Mouse (Mus musculus) heart, embryonic 12.5 days (tissue): ENCODE data around the gene Tceal5. TPM values are rescaled to one million over a fixed set of nuclear protein-coding genes. Genes with fewer than 3 reads are reported as not detected.
"Not testable (repeated sequence)": the region's sequence is repeated elsewhere in the genome, so short reads cannot be mapped to it uniquely, and the experiment has no call there.

Source experiments
- ATAC-seq: fragments of 200-750 bp; cut with Nextera tagmentation; 2 replicates; pipeline ENCODE4 v1.8.0; 2017; ENCODE audit warnings: moderate TSS enrichment, moderate library complexity; ENCODE audit not compliant: insufficient number of reproducible peaks, low FRiP score
- H3K27ac ChIP-seq: fragments of 300-500 bp; sonication (generic); 2 replicates; pipeline ENCODE4 v1.5.1; 2016; ENCODE audit warnings: mild to moderate bottlenecking, moderate library complexity; ENCODE audit not compliant: poor library complexity, severe bottlenecking
- H3K27me3 ChIP-seq: fragments of 300-500 bp; sonication (generic); replicated peaks from 2 replicates; pipeline ENCODE4 v1.6.1; 2016; ENCODE audit warnings: mild to moderate bottlenecking, moderate library complexity
- H3K36me3 ChIP-seq: fragments of 300-500 bp; sonication (generic); 2 replicates; pipeline ENCODE4 v1.6.1; 2016; ENCODE audit warnings: mild to moderate bottlenecking, moderate library complexity
- H3K4me1 ChIP-seq: fragments of 300-500 bp; sonication (generic); replicated peaks from 2 replicates; pipeline ENCODE4 v1.6.1; 2016; ENCODE audit warnings: mild to moderate bottlenecking
- H3K4me2 ChIP-seq: fragments of 300-500 bp; sonication (generic); 2 replicates; pipeline ENCODE4 v1.6.1; 2016; ENCODE audit warnings: mild to moderate bottlenecking, moderate library complexity
- H3K4me3 ChIP-seq: fragments of 300-500 bp; sonication (generic); 2 replicates; pipeline ENCODE4 v1.5.1; 2016; ENCODE audit warnings: mild to moderate bottlenecking
- H3K9ac ChIP-seq: fragments of 300-500 bp; sonication (generic); 2 replicates; pipeline ENCODE4 v1.6.1; 2016; ENCODE audit warnings: mild to moderate bottlenecking, moderate library complexity
- H3K9me3 ChIP-seq: fragments of 300-500 bp; sonication (generic); replicated peaks from 2 replicates; pipeline ENCODE4 v1.6.1; 2016; ENCODE audit warnings: mild to moderate bottlenecking, moderate library complexity
- WGBS: fragments of 180-500 bp; shearing (Covaris S2); methylation state at CpG from one replicate; pipeline ENCODE4 v1.1.7; 2016; 5-methylcytosine and 5-hydroxymethylcytosine counted together
- polyA plus RNA-seq: library from polyadenylated mRNA; unstranded; fragments of >200 nt; fragmentation: Nextera tagmentation; extraction: Ambion mirVana; gene quantifications from 2 replicates; pipeline ENCODE4 v1.2.1, GENCODE M21; 2016

Tceal5 gene
- polyA plus RNA-seq, 1 experiment from 2014 or later: 18.1 TPM

DNA sequence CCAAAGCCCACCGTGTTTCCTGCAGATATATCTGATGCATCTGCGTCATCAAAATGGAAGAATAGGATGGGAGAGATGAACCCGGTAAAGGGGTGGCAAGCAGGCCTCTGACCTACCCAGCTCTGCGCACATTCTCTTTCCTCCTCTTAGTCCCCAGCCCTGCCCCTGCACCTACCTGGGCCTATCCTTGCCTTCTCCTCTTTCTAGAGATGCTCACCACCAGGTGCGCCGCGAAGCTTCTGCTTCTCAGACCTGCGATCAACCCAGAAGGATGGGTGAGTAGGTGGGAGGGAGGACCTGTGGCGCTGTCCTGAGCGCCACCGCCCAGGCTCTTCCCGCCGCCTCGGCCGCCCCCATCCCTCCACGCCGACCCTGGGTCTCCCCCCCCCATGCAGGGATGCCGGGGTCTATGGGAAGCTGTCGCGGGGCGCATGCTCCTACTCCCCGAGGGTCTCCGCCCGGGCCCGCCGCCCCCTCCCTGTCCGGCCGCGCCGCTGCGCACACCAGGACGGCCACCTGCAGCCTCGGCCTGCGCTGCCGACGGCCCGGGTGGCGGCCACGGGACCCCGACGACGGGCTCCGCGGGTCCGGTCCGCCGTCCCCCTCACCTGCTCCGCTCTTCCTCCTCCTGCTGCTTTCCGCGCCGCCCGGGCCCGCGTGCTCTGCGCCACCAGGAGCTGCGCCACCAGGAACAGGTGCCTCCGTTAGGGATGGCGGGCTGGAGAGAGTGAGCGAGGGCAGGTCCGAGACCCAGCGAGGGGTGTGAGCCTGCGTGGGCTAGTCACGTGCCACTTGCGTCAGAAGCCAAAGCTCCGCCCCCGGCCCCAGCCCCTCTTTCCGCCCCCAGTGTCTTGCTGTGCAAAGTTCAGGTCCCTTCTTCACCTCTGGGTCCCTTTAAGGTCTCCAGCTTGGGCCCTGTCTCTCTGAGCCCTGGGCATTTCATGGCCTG lies 11.3 kb upstream of the Tceal5 start, which contains the start of the genes Tceal7 and Bex1:
Gene Tceal7, plus strand, starts transcription at position 51 of the 949 bp plus-strand sequence.
Gene Bex1, minus strand, starts transcription at position 785 of the 949 bp plus-strand sequence.
- 30% methylated on average over 24 of the region's 67 CpGs for WGBS
- Histone ChIP-seq H3K4me3 (peak within 1 kb of the TSS; percentile 54), H3K4me2 (peak within 1 kb of the TSS; percentile 63), H3K27ac (peak within 1 kb of the TSS; percentile 75; the same call in 1 of the 2 replicates), H3K9ac (peak within 1 kb of the TSS; percentile 70; the same call in 1 of the 2 replicates)
- peak; percentile 91 for ATAC-seq
- not testable (repeated sequence) for H3K27me3 ChIP-seq, H3K36me3 ChIP-seq, H3K4me1 ChIP-seq, H3K9me3 ChIP-seq

GRCm38 (mm10) chrX:136213396-136213795 lies 9.7 kb upstream of the Tceal5 start:
- no peak for ATAC-seq
- Histone ChIP-seq H3K4me2 (no peak overlapping the region), H3K27me3 (no peaks in the 10 kb centered on the region), H3K9me3 (no peaks in the 10 kb centered on the region), H3K4me1 (no peaks in the 10 kb centered on the region), H3K4me3 (no peak overlapping the region), H3K9ac (no peak overlapping the region), H3K27ac (no peak overlapping the region), H3K36me3 (no peaks in the 10 kb centered on the region)
- WGBS: 51% methylated on average over 2 of the region's 2 CpGs

DNA sequence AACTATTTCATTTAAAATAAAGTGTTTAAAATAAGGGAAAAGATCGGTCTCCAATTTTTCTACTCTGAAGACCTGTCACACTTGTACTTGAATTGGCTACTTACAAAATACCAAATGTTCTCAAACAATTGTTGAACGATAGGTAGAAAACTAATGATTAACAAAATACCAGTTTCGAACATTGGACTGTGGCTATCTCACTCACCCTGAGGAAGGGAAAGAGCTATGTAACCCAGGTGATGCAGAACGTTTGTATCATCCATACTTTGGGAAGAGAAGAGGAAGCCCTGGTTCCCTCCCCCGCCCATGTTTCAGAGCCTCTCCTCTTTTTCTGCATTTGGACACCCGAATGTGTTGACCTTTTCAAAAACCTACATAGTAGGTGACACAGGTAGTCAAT lies 730 bp upstream of the Tceal5 start:
- 77% methylated on average over 6 of the region's 6 CpGs for WGBS
- Histone ChIP-seq H3K4me3 (no peak overlapping the region), H3K36me3 (no peaks in the 10 kb centered on the region), H3K4me1 (no peaks in the 10 kb centered on the region), H3K27ac (no peak overlapping the region), H3K27me3 (no peaks in the 10 kb centered on the region), H3K9me3 (no peaks in the 10 kb centered on the region), H3K4me2 (no peak overlapping the region), H3K9ac (no peak overlapping the region)
- no peak for ATAC-seq

- no peaks in the 10 kb centered on the region for H3K9me3 ChIP-seq
- no peak for ATAC-seq
- H3K27me3 ChIP-seq: no peaks in the 10 kb centered on the region
- no peaks in the 10 kb centered on the region for H3K4me1 ChIP-seq
- no peak overlapping the region; the same call in 1 of the 2 replicates for H3K27ac ChIP-seq
- peak overlapping the region; percentile 30; the same call in 1 of the 2 replicates for H3K9ac ChIP-seq
- 17% methylated on average over 7 of the region's 7 CpGs for WGBS
- H3K36me3 ChIP-seq: no peaks in the 10 kb centered on the region
- H3K4me2 ChIP-seq: peak overlapping the region; percentile 65
- peak overlapping the region; percentile 47 for H3K4me3 ChIP-seq
Measured at GRCm38 (mm10) chrX:136203257-136203656, 419 bp downstream of the Tceal5 start.

GRCm38 (mm10) chrX:136196873-136197272 lies 6.8 kb downstream of the Tceal5 start:
- no peak overlapping the region for H3K9ac ChIP-seq
- no peaks in the 10 kb centered on the region for H3K27me3 ChIP-seq
- no peaks in the 10 kb centered on the region for H3K4me1 ChIP-seq
- H3K36me3 ChIP-seq: no peaks in the 10 kb centered on the region
- no peaks in the 10 kb centered on the region for H3K9me3 ChIP-seq
- no peak overlapping the region for H3K27ac ChIP-seq
- ATAC-seq: no peak
- 53% methylated on average over 1 of the region's 1 CpGs for WGBS
- no peak overlapping the region for H3K4me3 ChIP-seq
- H3K4me2 ChIP-seq: no peak overlapping the region

DNA sequence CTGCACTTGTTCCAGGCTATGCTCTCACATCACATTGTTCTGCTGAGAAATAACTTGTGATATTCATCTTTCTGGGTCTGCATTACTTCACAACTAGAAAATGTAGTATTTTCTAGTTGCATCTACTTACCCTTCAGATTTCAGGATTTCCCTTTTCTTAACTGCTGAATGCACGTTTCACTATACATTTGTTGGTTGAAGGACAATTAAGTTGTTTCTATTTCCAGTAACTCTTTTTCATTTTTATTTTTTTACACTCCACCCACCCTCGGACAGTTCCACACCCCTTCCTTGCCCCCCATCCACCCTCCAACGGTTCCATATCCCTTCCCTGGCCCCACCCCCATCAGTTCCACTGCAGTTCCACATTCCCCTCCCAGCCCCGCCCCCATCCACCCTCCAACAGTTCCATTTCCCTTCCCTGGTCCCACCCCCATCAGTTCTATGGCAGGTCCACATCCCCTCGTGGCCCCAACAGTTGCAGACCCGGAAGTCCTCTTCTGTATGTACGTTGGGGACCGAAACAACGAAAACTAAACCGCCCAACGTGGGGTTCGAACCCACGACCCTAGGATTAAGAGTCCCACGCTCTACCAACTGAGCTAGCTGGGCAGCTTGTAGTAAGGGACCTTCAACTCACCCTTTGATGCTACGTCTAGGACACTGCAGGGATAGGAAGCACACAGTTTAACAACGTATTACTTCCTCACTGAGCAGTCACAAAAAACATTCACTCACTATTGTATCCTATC lies 8.3 kb downstream of the Tceal5 start:
- Histone ChIP-seq H3K9me3 (no peaks in the 10 kb centered on the region), H3K4me2 (no peak overlapping the region), H3K4me3 (no peak overlapping the region), H3K36me3 (no peaks in the 10 kb centered on the region), H3K9ac (no peak overlapping the region), H3K27ac (no peak overlapping the region), H3K27me3 (no peaks in the 10 kb centered on the region), H3K4me1 (no peaks in the 10 kb centered on the region)
- 76% methylated on average over 16 of the region's 16 CpGs for WGBS
- no peak for ATAC-seq

DNA sequence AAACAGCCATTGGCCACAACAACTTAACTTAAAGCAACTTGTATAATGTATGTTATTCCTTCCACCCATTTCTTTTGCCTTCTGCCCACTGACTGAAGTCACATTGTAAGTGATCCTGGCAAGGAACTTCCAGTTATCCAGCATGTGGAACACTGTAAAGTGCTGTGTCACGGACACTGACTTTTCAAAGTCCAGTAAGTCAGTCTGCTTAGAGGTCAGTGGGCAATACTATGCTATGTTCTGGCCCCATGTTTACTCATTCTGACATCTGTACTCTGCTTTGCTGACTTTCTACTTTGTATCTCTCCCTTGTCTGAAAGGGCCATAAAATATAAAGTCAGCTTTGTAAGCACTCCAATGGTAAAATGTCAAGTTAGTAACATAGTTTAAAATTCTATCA lies 20.6 kb downstream of the Tceal5 start:
- 70% methylated on average over 1 of the region's 1 CpGs for WGBS
- H3K27me3 ChIP-seq: no peaks in the 10 kb centered on the region

GRCm38 (mm10) chrX:136180897-136181553 lies 22.7 kb downstream of the Tceal5 start:
- Histone ChIP-seq H3K4me1 (peaks cover 6% of the 10 kb centered on the region; the same call in 1 of the 2 replicates), H3K4me2 (peak overlapping the region; percentile 16; the same call in 1 of the 2 replicates), H3K27me3 (no peaks in the 10 kb centered on the region), H3K9me3 (no peaks in the 10 kb centered on the region), H3K36me3 (no peaks in the 10 kb centered on the region), H3K9ac (no peak overlapping the region), H3K4me3 (no peak overlapping the region), H3K27ac (no peak overlapping the region)
- 25% methylated on average over 11 of the region's 11 CpGs for WGBS
- no peak for ATAC-seq

More for the DNA sequence above, 20.6 kb downstream of the Tceal5 start:
- no peak for ATAC-seq
- H3K9me3 ChIP-seq: no peaks in the 10 kb centered on the region
- no peak overlapping the region for H3K4me2 ChIP-seq
- H3K36me3 ChIP-seq: no peaks in the 10 kb centered on the region
- peaks cover 6% of the 10 kb centered on the region; the same call in 1 of the 2 replicates for H3K4me1 ChIP-seq
- no peak overlapping the region for H3K27ac ChIP-seq
- H3K9ac ChIP-seq: no peak overlapping the region
- H3K4me3 ChIP-seq: no peak overlapping the region

- ATAC-seq: no peak
- Histone ChIP-seq H3K4me1 (no peaks in the 10 kb centered on the region), H3K36me3 (no peaks in the 10 kb centered on the region; the same call in 1 of the 2 replicates), H3K27me3 (no peaks in the 10 kb centered on the region), H3K9ac (no peak overlapping the region), H3K9me3 (no peaks in the 10 kb centered on the region), H3K27ac (peak overlapping the region; percentile 60), H3K4me3 (peak overlapping the region; percentile 71), H3K4me2 (peak overlapping the region; percentile 55)
- whole genome bisulfite sequencing: 31% methylated on average over 10 of the region's 10 CpGs
Measured at GRCm38 (mm10) chrX:136172786-136173185, 30.9 kb downstream of the Tceal5 start.

- 13% methylated on average over 10 of the region's 10 CpGs for WGBS
- H3K9ac ChIP-seq: peak within 1 kb of the TSS; percentile 89
Measured at GRCm38 (mm10) chrX:136172118-136172551, 31.5 kb downstream of the Tceal5 start, which contains the start of gene Tceal8. Tceal8 (minus strand) TSS chrX:136172342.

More at GRCm38 (mm10) chrX:136172118-136172551, 31.5 kb downstream of the Tceal5 start, which contains the start of gene Tceal8:
- Histone ChIP-seq H3K9me3 (no peaks in the 10 kb centered on the region), H3K36me3 (no peaks in the 10 kb centered on the region; the same call in 1 of the 2 replicates), H3K27me3 (no peaks in the 10 kb centered on the region), H3K27ac (peak within 1 kb of the TSS; percentile 96), H3K4me3 (peak within 1 kb of the TSS; percentile 71), H3K4me2 (peak within 1 kb of the TSS; percentile 77), H3K4me1 (no peaks in the 10 kb centered on the region)
- peak; percentile 94 for ATAC-seq
